Mouse (Mus musculus): ENCODE results near the gene Grid1. TPM values are rescaled to one million over a fixed set of nuclear protein-coding genes. Genes with fewer than 3 reads are reported as not detected.

Grid1 gene
- polyA plus RNA-seq, 1 experiment, result not detected

- H3K27ac ChIP-seq (ENCODE audit: insufficient read depth, low read depth, low read length), result no peak overlapping the region
- no peaks in the 10 kb centered on the region for H3K27me3 ChIP-seq (ENCODE audit: control insufficient read depth, insufficient read depth, low read length)
- H3K4me3 ChIP-seq (ENCODE audit: low read depth, low read length), result no peak overlapping the region
- TF ChIP-seq POLR2A (IDR thresholded peaks at IDR 0.05; ENCODE audit: low read depth, low read length), result no peak
- TF ChIP-seq CTCF (IDR thresholded peaks at IDR 0.05; ENCODE audit: extremely low read depth, insufficient read length, insufficient replicate concordance, low read depth, low read length), result no peak
- no peaks in the 10 kb centered on the region for H3K4me1 ChIP-seq (ENCODE audit: control insufficient read depth, insufficient read depth, insufficient read length, low read length)
- no peaks in the 10 kb centered on the region for H3K36me3 ChIP-seq (ENCODE audit: control insufficient read depth, insufficient read depth, low read length)
- 24% methylated on average over 3 of the region's 3 CpGs for WGBS
These were observed 334.5 kb downstream of the Grid1 start for GRCm38 (mm10) chr14:35154364-35154763.

- TF ChIP-seq POLR2A (IDR thresholded peaks at IDR 0.05; ENCODE audit: low read depth, low read length) (no peak), CTCF (IDR thresholded peaks at IDR 0.05; ENCODE audit: extremely low read depth, insufficient read length, insufficient replicate concordance, low read depth, low read length) (no peak)
These were observed 337.3 kb downstream of the Grid1 start for GRCm38 (mm10) chr14:35157069-35157655.

GRCm38 (mm10) chr14:35159296-35159695 is 339.4 kb downstream of the Grid1 start:
- WGBS, result 85% methylated on average over 2 of the region's 2 CpGs
- no peaks in the 10 kb centered on the region for H3K36me3 ChIP-seq (ENCODE audit: control insufficient read depth, insufficient read depth, low read length)
- H3K4me3 ChIP-seq (ENCODE audit: low read depth, low read length), result no peak overlapping the region
- H3K27ac ChIP-seq (ENCODE audit: insufficient read depth, low read depth, low read length), result no peak overlapping the region
- TF ChIP-seq POLR2A (IDR thresholded peaks at IDR 0.05; ENCODE audit: low read depth, low read length) (no peak), CTCF (IDR thresholded peaks at IDR 0.05; ENCODE audit: extremely low read depth, insufficient read length, insufficient replicate concordance, low read depth, low read length) (no peak)
- no peaks in the 10 kb centered on the region for H3K4me1 ChIP-seq (ENCODE audit: control insufficient read depth, insufficient read depth, insufficient read length, low read length)
- H3K27me3 ChIP-seq (ENCODE audit: control insufficient read depth, insufficient read depth, low read length), result no peaks in the 10 kb centered on the region

More at GRCm38 (mm10) chr14:35157069-35157655, 337.3 kb downstream of the Grid1 start:
- no peaks in the 10 kb centered on the region for H3K36me3 ChIP-seq (ENCODE audit: control insufficient read depth, insufficient read depth, low read length)
- no peaks in the 10 kb centered on the region for H3K27me3 ChIP-seq (ENCODE audit: control insufficient read depth, insufficient read depth, low read length)
- no peak overlapping the region for H3K4me3 ChIP-seq (ENCODE audit: low read depth, low read length)
- H3K27ac ChIP-seq (ENCODE audit: insufficient read depth, low read depth, low read length), result no peak overlapping the region
- H3K4me1 ChIP-seq (ENCODE audit: control insufficient read depth, insufficient read depth, insufficient read length, low read length), result no peaks in the 10 kb centered on the region
- 73% methylated on average over 7 of the region's 7 CpGs for WGBS

- H3K27ac ChIP-seq (ENCODE audit: insufficient read depth, low read depth, low read length), result no peak overlapping the region
- no peaks in the 10 kb centered on the region for H3K36me3 ChIP-seq (ENCODE audit: control insufficient read depth, insufficient read depth, low read length)
- H3K4me3 ChIP-seq (ENCODE audit: low read depth, low read length), result no peak overlapping the region
- WGBS, result 31% methylated on average over 2 of the region's 2 CpGs
- no peaks in the 10 kb centered on the region for H3K4me1 ChIP-seq (ENCODE audit: control insufficient read depth, insufficient read depth, insufficient read length, low read length)
- H3K27me3 ChIP-seq (ENCODE audit: control insufficient read depth, insufficient read depth, low read length), result no peaks in the 10 kb centered on the region
- TF ChIP-seq CTCF (IDR thresholded peaks at IDR 0.05; ENCODE audit: extremely low read depth, insufficient read length, insufficient replicate concordance, low read depth, low read length) (no peak), POLR2A (IDR thresholded peaks at IDR 0.05; ENCODE audit: low read depth, low read length) (no peak)
These were observed 347.5 kb downstream of the Grid1 start for GRCm38 (mm10) chr14:35167451-35167850.

- Histone ChIP-seq H3K27ac (ENCODE audit: insufficient read depth, low read depth, low read length) (no peak overlapping the region), H3K4me1 (ENCODE audit: control insufficient read depth, insufficient read depth, insufficient read length, low read length) (no peaks in the 10 kb centered on the region), H3K27me3 (ENCODE audit: control insufficient read depth, insufficient read depth, low read length) (no peaks in the 10 kb centered on the region), H3K36me3 (ENCODE audit: control insufficient read depth, insufficient read depth, low read length) (no peaks in the 10 kb centered on the region), H3K4me3 (ENCODE audit: low read depth, low read length) (no peak overlapping the region)
- no peak for TF ChIP-seq CTCF (IDR thresholded peaks at IDR 0.05; ENCODE audit: extremely low read depth, insufficient read length, insufficient replicate concordance, low read depth, low read length)
- TF ChIP-seq POLR2A (IDR thresholded peaks at IDR 0.05; ENCODE audit: low read depth, low read length), result no peak
- WGBS, result 34% methylated on average over 1 of the region's 1 CpGs
These were observed 354.0 kb downstream of the Grid1 start for GRCm38 (mm10) chr14:35173861-35174260.

- H3K27ac ChIP-seq (ENCODE audit: insufficient read depth, low read depth, low read length), result no peak overlapping the region
- no peaks in the 10 kb centered on the region for H3K27me3 ChIP-seq (ENCODE audit: control insufficient read depth, insufficient read depth, low read length)
- H3K4me3 ChIP-seq (ENCODE audit: low read depth, low read length), result no peak overlapping the region
- WGBS, result 91% methylated on average over 3 of the region's 3 CpGs
- H3K36me3 ChIP-seq (ENCODE audit: control insufficient read depth, insufficient read depth, low read length), result no peaks in the 10 kb centered on the region
- H3K4me1 ChIP-seq (ENCODE audit: control insufficient read depth, insufficient read depth, insufficient read length, low read length), result no peaks in the 10 kb centered on the region
- TF ChIP-seq CTCF (IDR thresholded peaks at IDR 0.05; ENCODE audit: extremely low read depth, insufficient read length, insufficient replicate concordance, low read depth, low read length) (no peak), POLR2A (IDR thresholded peaks at IDR 0.05; ENCODE audit: low read depth, low read length) (no peak)
These were observed 356.1 kb downstream of the Grid1 start for GRCm38 (mm10) chr14:35176021-35176420.

GRCm38 (mm10) chr14:35179076-35179475 is 359.2 kb downstream of the Grid1 start:
- Histone ChIP-seq H3K36me3 (ENCODE audit: control insufficient read depth, insufficient read depth, low read length) (no peaks in the 10 kb centered on the region), H3K27ac (ENCODE audit: insufficient read depth, low read depth, low read length) (no peak overlapping the region), H3K4me3 (ENCODE audit: low read depth, low read length) (no peak overlapping the region), H3K27me3 (ENCODE audit: control insufficient read depth, insufficient read depth, low read length) (no peaks in the 10 kb centered on the region), H3K4me1 (ENCODE audit: control insufficient read depth, insufficient read depth, insufficient read length, low read length) (no peaks in the 10 kb centered on the region)
- TF ChIP-seq POLR2A (IDR thresholded peaks at IDR 0.05; ENCODE audit: low read depth, low read length) (no peak), CTCF (IDR thresholded peaks at IDR 0.05; ENCODE audit: extremely low read depth, insufficient read length, insufficient replicate concordance, low read depth, low read length) (no peak)
